Mouse (Mus musculus): ENCODE results near the gene Iffo1. TPM values are rescaled to one million over a fixed set of nuclear protein-coding genes. Genes with fewer than 3 reads are reported as not detected.
"Not testable (repeated sequence)": the region's sequence is repeated elsewhere in the genome, so short reads cannot be mapped to it uniquely, and the experiment has no call there.

Iffo1 gene
- polyA plus RNA-seq, 1 experiment, result 18.4 TPM

DNA sequence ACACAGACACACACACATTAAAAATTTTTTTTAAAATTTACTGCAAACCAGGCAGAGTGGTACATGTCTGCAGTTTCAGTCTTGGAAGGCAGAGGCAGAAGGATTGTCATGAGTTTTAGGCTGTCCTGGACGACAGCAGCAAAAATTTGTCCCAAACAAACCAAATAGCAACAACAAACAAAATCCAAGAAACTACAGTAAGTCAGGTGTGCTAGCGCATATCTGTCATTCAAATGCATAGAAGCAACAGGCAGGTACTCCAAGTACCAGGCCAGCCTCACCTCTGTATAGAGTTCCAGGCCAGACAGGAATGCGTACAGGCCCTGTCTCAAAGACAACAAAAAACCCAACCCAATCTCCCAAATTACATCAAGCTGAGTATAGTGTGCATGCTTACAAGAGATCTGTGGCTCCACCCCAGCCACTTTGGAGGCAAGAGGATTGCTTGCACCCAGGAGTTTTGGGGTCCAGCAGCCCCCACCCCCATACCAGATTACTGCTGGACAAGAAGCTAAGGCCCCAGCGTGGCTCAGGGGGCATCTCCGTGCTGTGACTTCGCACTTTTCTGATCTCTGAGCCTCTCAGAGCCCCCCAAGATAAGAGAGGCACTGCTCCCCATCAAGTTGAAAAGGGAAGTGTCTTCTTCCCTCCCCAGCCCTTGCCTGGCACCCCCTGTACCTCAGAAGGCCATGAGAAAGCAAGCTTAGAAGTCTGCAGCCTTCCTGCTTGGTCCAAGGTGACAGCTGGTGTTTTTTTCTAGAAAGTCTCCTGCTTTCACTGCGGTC is 14.9 kb downstream of the Iffo1 start:
- no peak overlapping the region for H3K4me3 ChIP-seq (ENCODE audit: insufficient read depth, poor library complexity, severe bottlenecking)
- H3K79me2 ChIP-seq (ENCODE audit: control insufficient read depth, insufficient read depth), result peaks cover 28% of the 10 kb centered on the region
- no peaks in the 10 kb centered on the region for H3K27me3 ChIP-seq (ENCODE audit: control insufficient read depth, insufficient read depth, insufficient read length)
- no peak for TF ChIP-seq CTCF (IDR thresholded peaks at IDR 0.05; ENCODE audit: control insufficient read depth, insufficient read depth, insufficient read length)
- TF ChIP-seq USF1 (IDR thresholded peaks at IDR 0.05; ENCODE audit: low read depth), result no peak
- peaks cover 67% of the 10 kb centered on the region for H3K36me3 ChIP-seq (ENCODE audit: control insufficient read depth, insufficient read depth)
- no peak overlapping the region for H3ac ChIP-seq (ENCODE audit: control insufficient read depth, insufficient read length, low read depth)
- peaks cover 23% of the 10 kb centered on the region for H3K79me3 ChIP-seq (ENCODE audit: low read depth)

DNA sequence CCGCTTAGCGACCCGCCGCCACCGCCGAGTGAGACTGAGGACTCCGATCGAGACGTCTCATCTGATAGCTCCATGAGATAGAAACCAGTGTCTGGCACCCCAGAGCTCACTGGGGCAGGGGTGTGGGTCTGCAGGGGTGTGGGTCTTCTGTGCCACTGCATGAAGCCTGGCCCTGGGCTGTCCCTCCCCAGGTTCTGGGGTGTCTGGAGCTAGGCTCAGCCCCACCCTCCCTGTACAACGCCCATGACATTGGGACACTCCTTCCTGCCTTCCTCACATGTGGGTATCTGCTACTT is 15.5 kb downstream of the Iffo1 start:
- Histone ChIP-seq H3K79me3 (ENCODE audit: low read depth) (peaks cover 26% of the 10 kb centered on the region), H3K36me3 (ENCODE audit: control insufficient read depth, insufficient read depth) (peaks cover 65% of the 10 kb centered on the region), H3K27me3 (ENCODE audit: control insufficient read depth, insufficient read depth, insufficient read length) (no peaks in the 10 kb centered on the region), H3ac (ENCODE audit: control insufficient read depth, insufficient read length, low read depth) (no peak overlapping the region), H3K4me3 (ENCODE audit: insufficient read depth, poor library complexity, severe bottlenecking) (no peak overlapping the region), H3K79me2 (ENCODE audit: control insufficient read depth, insufficient read depth) (peaks cover 34% of the 10 kb centered on the region)
- TF ChIP-seq CTCF (IDR thresholded peaks at IDR 0.05; ENCODE audit: control insufficient read depth, insufficient read depth, insufficient read length) (no peak), FOSL1 (IDR thresholded peaks at IDR 0.05; ENCODE audit: insufficient read depth, low read length, poor library complexity, severe bottlenecking) (no peak), MYOD1 (IDR thresholded peaks at IDR 0.05; ENCODE audit: control insufficient read depth, insufficient read length, low read depth) (no peak), CEBPB (IDR thresholded peaks at IDR 0.05; ENCODE audit: low read depth) (no peak), MYOG (IDR thresholded peaks at IDR 0.05; ENCODE audit: control insufficient read depth, extremely low read depth, insufficient read length) (no peak), USF1 (IDR thresholded peaks at IDR 0.05; ENCODE audit: low read depth) (no peak), MAX (IDR thresholded peaks at IDR 0.05) (no peak)

DNA sequence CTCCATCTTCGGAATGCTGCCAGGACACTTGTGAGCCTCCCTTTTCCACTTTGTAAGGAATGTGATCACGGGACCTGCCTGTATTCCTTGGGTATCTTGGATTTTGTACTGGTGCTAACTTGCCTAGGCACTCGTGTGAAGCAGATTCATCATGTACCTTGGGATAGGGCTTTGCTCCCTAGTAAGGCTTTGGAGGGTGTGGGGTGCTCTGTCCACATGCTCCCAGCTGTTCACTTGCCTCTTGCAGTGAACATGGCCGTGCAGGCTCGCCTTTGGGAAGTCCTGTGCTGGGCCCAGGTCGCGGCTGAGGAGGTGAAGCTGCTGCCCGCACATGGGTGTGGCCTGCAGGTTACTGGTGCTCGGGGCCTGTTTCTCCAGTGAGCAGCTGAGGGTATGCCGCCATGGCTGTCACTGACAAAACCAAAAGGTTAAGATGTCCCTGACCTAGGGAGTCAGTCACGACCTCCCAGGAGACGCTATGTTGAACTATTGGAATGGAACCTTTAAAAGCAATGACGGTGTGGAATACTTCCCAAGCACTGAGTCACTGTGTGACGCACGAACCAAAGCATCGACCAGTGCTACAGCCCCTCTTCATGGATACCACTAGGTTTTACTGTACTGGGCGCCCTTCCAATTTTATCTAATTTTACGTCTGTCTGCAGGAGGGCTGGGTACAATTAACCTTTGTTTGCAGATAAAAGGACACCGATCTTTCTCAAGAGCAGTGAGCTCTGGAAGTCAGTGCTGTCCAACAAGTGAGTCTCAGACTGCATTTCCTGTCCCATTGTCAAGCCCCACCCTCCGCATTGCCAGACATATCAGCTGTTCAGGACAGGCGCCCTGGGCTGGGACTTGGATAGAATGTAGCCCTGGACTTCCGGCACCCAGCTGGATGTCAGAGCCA is 16.1 kb downstream of the Iffo1 start:
- H3K79me3 ChIP-seq (ENCODE audit: low read depth), result peaks cover 26% of the 10 kb centered on the region
- peaks cover 65% of the 10 kb centered on the region for H3K36me3 ChIP-seq (ENCODE audit: control insufficient read depth, insufficient read depth)
- H3ac ChIP-seq (ENCODE audit: control insufficient read depth, insufficient read length, low read depth), result peak overlapping the region; percentile 12
- no peaks in the 10 kb centered on the region for H3K27me3 ChIP-seq (ENCODE audit: control insufficient read depth, insufficient read depth, insufficient read length)
- peak overlapping the region; percentile 2 for H3K4me3 ChIP-seq (ENCODE audit: insufficient read depth, poor library complexity, severe bottlenecking)
- H3K79me2 ChIP-seq (ENCODE audit: control insufficient read depth, insufficient read depth), result peaks cover 39% of the 10 kb centered on the region
- TF ChIP-seq USF1 (IDR thresholded peaks at IDR 0.05; ENCODE audit: low read depth) (no peak), MYOG (IDR thresholded peaks at IDR 0.05; ENCODE audit: control insufficient read depth, extremely low read depth, insufficient read length) (no peak), MAX (IDR thresholded peaks at IDR 0.05) (peak; percentile 27), MYOD1 (IDR thresholded peaks at IDR 0.05; ENCODE audit: control insufficient read depth, insufficient read length, low read depth) (peak; percentile 6), CEBPB (IDR thresholded peaks at IDR 0.05; ENCODE audit: low read depth) (no peak), CTCF (IDR thresholded peaks at IDR 0.05; ENCODE audit: control insufficient read depth, insufficient read depth, insufficient read length) (no peak), FOSL1 (IDR thresholded peaks at IDR 0.05; ENCODE audit: insufficient read depth, low read length, poor library complexity, severe bottlenecking) (peak; percentile 17)

DNA sequence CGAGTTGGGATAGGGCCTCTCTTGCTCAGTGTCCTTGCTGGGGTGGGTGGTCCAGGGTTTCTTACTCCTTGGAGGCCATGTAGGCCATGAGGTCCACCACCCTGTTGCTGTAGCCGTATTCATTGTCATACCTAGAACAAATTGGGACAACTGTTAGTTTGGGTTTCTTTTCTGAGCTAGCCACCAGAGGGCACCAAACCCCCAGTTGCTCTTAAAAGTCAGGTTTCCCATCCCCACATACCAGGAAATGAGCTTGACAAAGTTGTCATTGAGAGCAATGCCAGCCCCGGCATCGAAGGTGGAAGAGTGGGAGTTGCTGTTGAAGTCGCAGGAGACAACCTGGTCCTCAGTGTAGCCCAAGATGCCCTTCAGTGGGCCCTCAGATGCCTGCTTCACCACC is 16.9 kb downstream of the Iffo1 start:
- H3K36me3 ChIP-seq (ENCODE audit: control insufficient read depth, insufficient read depth), result peaks cover 60% of the 10 kb centered on the region
- H3K4me3 ChIP-seq (ENCODE audit: insufficient read depth, poor library complexity, severe bottlenecking), result not testable (repeated sequence)

DNA sequence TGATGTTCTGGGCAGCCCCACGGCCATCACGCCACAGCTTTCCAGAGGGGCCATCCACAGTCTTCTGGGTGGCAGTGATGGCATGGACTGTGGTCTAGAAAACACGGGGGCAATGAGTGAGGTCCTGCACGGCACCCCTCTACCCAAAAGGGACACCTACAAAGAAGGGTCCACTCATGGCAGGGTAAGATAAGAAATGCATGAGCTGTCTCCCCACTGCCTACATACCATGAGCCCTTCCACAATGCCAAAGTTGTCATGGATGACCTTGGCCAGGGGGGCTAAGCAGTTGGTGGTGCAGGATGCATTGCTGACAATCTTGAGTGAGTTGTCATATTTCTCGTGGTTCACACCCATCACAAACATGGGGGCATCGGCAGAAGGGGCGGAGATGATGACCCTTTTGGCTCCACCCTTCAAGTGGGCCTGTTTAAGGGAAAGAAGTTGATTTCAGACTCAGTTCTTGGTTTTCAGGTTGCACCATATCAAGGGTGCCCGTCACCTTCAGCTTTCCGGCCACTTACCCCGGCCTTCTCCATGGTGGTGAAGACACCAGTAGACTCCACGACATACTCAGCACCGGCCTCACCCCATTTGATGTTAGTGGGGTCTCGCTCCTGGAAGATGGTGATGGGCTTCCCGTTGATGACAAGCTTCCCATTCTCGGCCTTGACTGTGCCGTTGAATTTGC is 17.7 kb downstream of the Iffo1 start:
- H3K79me3 ChIP-seq (ENCODE audit: low read depth), result peaks cover 26% of the 10 kb centered on the region
- H3K79me2 ChIP-seq (ENCODE audit: control insufficient read depth, insufficient read depth), result peaks cover 44% of the 10 kb centered on the region
- peak overlapping the region; percentile 98 for H3K4me3 ChIP-seq (ENCODE audit: insufficient read depth, poor library complexity, severe bottlenecking)
- peaks cover 64% of the 10 kb centered on the region for H3K36me3 ChIP-seq (ENCODE audit: control insufficient read depth, insufficient read depth)
- peak overlapping the region; percentile 47 for H3ac ChIP-seq (ENCODE audit: control insufficient read depth, insufficient read length, low read depth)
- H3K27me3 ChIP-seq (ENCODE audit: control insufficient read depth, insufficient read depth, insufficient read length), result not testable (repeated sequence)

More for the DNA sequence above, 16.9 kb downstream of the Iffo1 start:
- H3K27me3 ChIP-seq (ENCODE audit: control insufficient read depth, insufficient read depth, insufficient read length); H3ac ChIP-seq (ENCODE audit: control insufficient read depth, insufficient read length, low read depth): not testable (repeated sequence)
- peaks cover 26% of the 10 kb centered on the region for H3K79me3 ChIP-seq (ENCODE audit: low read depth)
- peaks cover 40% of the 10 kb centered on the region for H3K79me2 ChIP-seq (ENCODE audit: control insufficient read depth, insufficient read depth)
